Comparison of ENCODE assay signal across 9 mouse cellular contexts in genomic region chr3:95450408-95450807, GRCm38 (mm10). TPM values are rescaled to one million over a fixed set of nuclear protein-coding genes. Genes with fewer than 3 reads are reported as not detected.
A peak's percentile ranks its signal among the peaks of the same experiment; 100 is the strongest.
DNase-seq lines count a peak whose midpoint lies in the region; ATAC-seq lines count a peak whose summit lies in the region.
"Had no signal": no experiment of that assay in that cellular context is flagged by ENCODE, and none has a peak within 500 bp of the region (broad histone marks: within the 10 kb centered on the region; RNA-seq: fewer than 3 reads in every experiment).

No protein-coding gene starts in this region.

- 31% methylated on average over 1 of the region's 1 CpGs for WGBS in liver, embryonic 16.5 days (ENCODE audit: insufficient replicate concordance)

- no peak overlapping the region for H3K4me3 ChIP-seq in liver, embryonic 16.5 days (ENCODE audit: low read depth, low read length)
- H3K4me3 ChIP-seq: neural tube, embryonic 13.5 days had no signal

- H3K36me3 ChIP-seq in liver, embryonic 16.5 days (ENCODE audit: control insufficient read depth, insufficient read depth) = peaks cover 13% of the 10 kb centered on the region

- ATAC-seq in liver, embryonic 16.5 days (ENCODE audit: low read depth) = 0 out of 2 replicates have a peak, but pooled peaks have one; percentile 9

- peak; percentile 47 for DNase-seq in kidney, adult 9 months
- no peak for DNase-seq in kidney, adult 11 months
- peak; percentile 76 for DNase-seq in MEL-GATA-1-ER (ENCODE audit: extremely low read depth, low read depth)
- peak; percentile 68 to 69 for DNase-seq in cerebellum, postnatal 14 days
- DNase-seq in induced T-regulatory cell, adult 2 months (ENCODE audit: low read depth) = peak; percentile 79
- peak; percentile 24 for DNase-seq in retina, postnatal 7 days (ENCODE audit: low read depth, low spot score)

- no peaks in the 10 kb centered on the region for H3K27me3 ChIP-seq in liver, embryonic 16.5 days (ENCODE audit: control insufficient read depth, insufficient read depth, low read depth, low read length)
- H3K27me3 ChIP-seq: neural tube, embryonic 13.5 days had no signal

- H3K27ac ChIP-seq in liver, embryonic 16.5 days (ENCODE audit: low read length) = no peak overlapping the region
- H3K27ac ChIP-seq: neural tube, embryonic 13.5 days had no signal

- H3K4me2 ChIP-seq in liver, embryonic 16.5 days (ENCODE audit: low read depth, low read length) = no peak overlapping the region
- H3K4me2 ChIP-seq: neural tube, embryonic 13.5 days had no signal

- H3K9me3 ChIP-seq in liver, embryonic 16.5 days (replicated peaks; ENCODE audit: control insufficient read depth, low read length) = no peaks in the 10 kb centered on the region
- H3K9me3 ChIP-seq: neural tube, embryonic 13.5 days had no signal

- H3K4me1 ChIP-seq in liver, embryonic 16.5 days (ENCODE audit: control insufficient read depth, low read depth, low read length) = no peaks in the 10 kb centered on the region; the same call in 1 of the 2 replicates
- H3K4me1 ChIP-seq: neural tube, embryonic 13.5 days had no signal

- no peak overlapping the region for H3K9ac ChIP-seq in liver, embryonic 16.5 days (ENCODE audit: low read depth, low read length)
- H3K9ac ChIP-seq: neural tube, embryonic 13.5 days had no signal

RNA-seq across cellular contexts. Expression of gene Arnt, which starts 16.2 kb away (rescaled TPM):
- polyA plus RNA-seq in liver, embryonic 16.5 days (2015; fragmentation: Nextera tagmentation; extraction: Ambion mirVana) = 16.7 and 16.9 TPM in 2 replicates

RNA-seq across cellular contexts. Expression of gene 4930558C23Rik, which starts 47.8 kb away (rescaled TPM):
- polyA plus RNA-seq in liver, embryonic 16.5 days (2015; fragmentation: Nextera tagmentation; extraction: Ambion mirVana) = not detected in 2 replicates
- polyA plus RNA-seq: gonadal fat pad, adult 2 months; neural tube, embryonic 13.5 days had no signal

RNA-seq across cellular contexts. Expression of gene Ctsk, which starts 48.6 kb away (rescaled TPM):
- 1.0 and 1.3 TPM in 2 replicates for polyA plus RNA-seq in liver, embryonic 16.5 days (2015; fragmentation: Nextera tagmentation; extraction: Ambion mirVana)
